Mouse (Mus musculus): ENCODE measurements around the gene Ckap2l. TPM values are rescaled to one million over a fixed set of nuclear protein-coding genes. Genes with fewer than 3 reads are reported as not detected.

The Ckap2l gene
- 10 to 100 TPM in 1 of 2 experiments, 1 to 10 TPM in 1; 1.8 to 21.4 TPM for polyA plus RNA-seq (2012; fragmentation: generic; extraction: Trizol)

GRCm38 (mm10) chr2:129296671-129297588, at the start of gene Ckap2l:
TSS of gene Ckap2l (minus strand) at chr2:129297212.

GRCm38 (mm10) chr2:129309836-129310235, 12.8 kb upstream of the Ckap2l start, which contains the start of gene Il1a:
TSS of gene Il1a (minus strand) at chr2:129309972.

Other genes with a start within 250 kb of the Ckap2l start
- gene Vinac1, start 249.0 kb downstream of the Ckap2l start, polyA plus RNA-seq (2012; fragmentation: generic; extraction: Trizol), result under 1 TPM in 1 of 2 experiments, not detected in 1; 0.04 TPM
- 1 to 10 TPM; 2.1 to 8.3 TPM for gene Ttl, start 231.3 kb downstream of the Ckap2l start, polyA plus RNA-seq (2012; fragmentation: generic; extraction: Trizol)
- gene Polr1b, start 196.2 kb downstream of the Ckap2l start, polyA plus RNA-seq (2012; fragmentation: generic; extraction: Trizol), result 1 to 10 TPM; 5.5 to 8.0 TPM
- gene Chchd5, start 167.5 kb downstream of the Ckap2l start, polyA plus RNA-seq (2012; fragmentation: generic; extraction: Trizol), result 10 to 100 TPM; 25.2 to 41.0 TPM
- gene Slc20a1, start 98.4 kb downstream of the Ckap2l start, polyA plus RNA-seq (2012; fragmentation: generic; extraction: Trizol), result 1 to 10 TPM; 4.7 to 5.3 TPM
- not detected for gene Il1a, start 12.8 kb upstream of the Ckap2l start, polyA plus RNA-seq (2012; fragmentation: generic; extraction: Trizol)
- not detected for gene Il1b, start 73.9 kb upstream of the Ckap2l start, polyA plus RNA-seq (2012; fragmentation: generic; extraction: Trizol)
- not detected for gene F830045P16Rik, start 239.4 kb upstream of the Ckap2l start, polyA plus RNA-seq (2012; fragmentation: generic; extraction: Trizol)